Mouse (Mus musculus): Measurements from ENCODE around the gene Mmp2.

GRCm38 (mm10) chr8:92896611-92897010 lies 69.5 kb downstream of the Mmp2 start:
- no peak for TF ChIP-seq CTCF (IDR thresholded peaks at IDR 0.05; ENCODE audit: extremely low read depth, insufficient read depth, low read length)
- TF ChIP-seq POLR2A (IDR thresholded peaks at IDR 0.05; ENCODE audit: extremely low read depth, insufficient read depth, low read length), result no peak
